Mouse (Mus musculus) hindbrain, embryonic 14.5 days (tissue): ENCODE results near the gene Zbtb20. TPM values are rescaled to one million over a fixed set of nuclear protein-coding genes. Genes with fewer than 3 reads are reported as not detected.

Experiments used
- ATAC-seq: fragments of 200-750 bp; cut with Nextera tagmentation; 2 replicates; pipeline ENCODE4 v1.8.0; 2017; ENCODE audit warnings: moderate number of reproducible peaks, mild to moderate bottlenecking, moderate TSS enrichment, moderate library complexity; ENCODE audit not compliant: low FRiP score
- DNase-seq: peaks from one replicate; pipeline ENCODE4 v3.0.0-alpha.2; 2015; ENCODE audit warnings: low spot score
- H3K27ac ChIP-seq: fragments of 300-500 bp; sonication (generic); 2 replicates; pipeline ENCODE4 v1.5.1; 2014; ENCODE audit warnings: mild to moderate bottlenecking, moderate library complexity
- H3K27me3 ChIP-seq: fragments of 300-500 bp; sonication (generic); 2 replicates; pipeline ENCODE4 v1.6.1; 2014; ENCODE audit warnings: mild to moderate bottlenecking, low read length, mixed read lengths; ENCODE audit not compliant: control insufficient read depth, insufficient read depth
- H3K36me3 ChIP-seq: fragments of 300-500 bp; sonication (generic); replicated peaks from 2 replicates; pipeline ENCODE4 v1.6.1; 2014; ENCODE audit not compliant: control insufficient read depth, insufficient read depth
- H3K4me1 ChIP-seq: fragments of 300-500 bp; sonication (generic); replicated peaks from 2 replicates; pipeline ENCODE4 v1.6.1; 2014; ENCODE audit warnings: antibody characterized with exemption, low read length, mixed read lengths; ENCODE audit not compliant: control insufficient read depth, insufficient read depth
- H3K4me2 ChIP-seq: fragments of 300-500 bp; sonication (generic); replicated peaks from 2 replicates; pipeline ENCODE4 v1.6.1; 2014; ENCODE audit warnings: mild to moderate bottlenecking, moderate library complexity
- H3K4me3 ChIP-seq: fragments of 300-500 bp; sonication (generic); replicated peaks from 2 replicates; pipeline ENCODE4 v1.5.1; 2014; ENCODE audit warnings: mild to moderate bottlenecking, low read length
- H3K9ac ChIP-seq: fragments of 300-500 bp; sonication (generic); 2 replicates; pipeline ENCODE4 v1.6.1; 2014
- H3K9me3 ChIP-seq: fragments of 300-500 bp; sonication (generic); 2 replicates; pipeline ENCODE4 v1.6.1; 2016; ENCODE audit warnings: low read length; ENCODE audit not compliant: control insufficient read depth
- WGBS: fragments of 180-500 bp; shearing (Covaris S2); extraction: QIAGEN DNeasy Blood & Tissue Kit; methylation state at CpG from one replicate; pipeline ENCODE4 v1.1.7; 2014; 5-methylcytosine and 5-hydroxymethylcytosine counted together
- polyA plus RNA-seq: library from polyadenylated mRNA; unstranded; fragments of >200 nt; fragmentation: Nextera tagmentation; extraction: Ambion mirVana; gene quantifications from 2 replicates; pipeline ENCODE4 v1.2.1, GENCODE M21; 2014

Gene Zbtb20
- polyA plus RNA-seq, 1 experiment from 2014 or later = 49.7 TPM

- Histone ChIP-seq H3K9me3 (no peaks in the 10 kb centered on the region), H3K9ac (no peak overlapping the region), H3K4me3 (no peak overlapping the region), H3K4me2 (no peak overlapping the region), H3K27me3 (no peaks in the 10 kb centered on the region), H3K36me3 (no peaks in the 10 kb centered on the region), H3K4me1 (no peaks in the 10 kb centered on the region), H3K27ac (no peak overlapping the region)
- ATAC-seq (no peak), DNase-seq (no peak)
- 55% methylated on average over 5 of the region's 5 CpGs for WGBS
Observed at GRCm38 (mm10) chr16:43493596-43494385, 618.1 kb downstream of the Zbtb20 start.

GRCm38 (mm10) chr16:43495175-43495818, 619.6 kb downstream of the Zbtb20 start:
- H3K9me3 ChIP-seq = no peaks in the 10 kb centered on the region
- H3K27me3 ChIP-seq = no peaks in the 10 kb centered on the region
- no peak for DNase-seq
- H3K4me2 ChIP-seq = no peak overlapping the region
- no peaks in the 10 kb centered on the region for H3K4me1 ChIP-seq
- WGBS = 85% methylated on average over 9 of the region's 9 CpGs
- H3K27ac ChIP-seq = no peak overlapping the region
- H3K9ac ChIP-seq = no peak overlapping the region
- no peaks in the 10 kb centered on the region for H3K36me3 ChIP-seq
- no peak for ATAC-seq
- H3K4me3 ChIP-seq = no peak overlapping the region

GRCm38 (mm10) chr16:43497093-43497492, 621.4 kb downstream of the Zbtb20 start:
- Histone ChIP-seq H3K27me3 (no peaks in the 10 kb centered on the region), H3K36me3 (no peaks in the 10 kb centered on the region), H3K4me2 (no peak overlapping the region), H3K27ac (no peak overlapping the region), H3K4me3 (no peak overlapping the region), H3K4me1 (peaks cover 4% of the 10 kb centered on the region; the same call in 1 of the 2 replicates), H3K9ac (no peak overlapping the region), H3K9me3 (no peaks in the 10 kb centered on the region)
- ATAC-seq (no peak), DNase-seq (no peak)
- 76% methylated on average over 2 of the region's 2 CpGs for WGBS

- Histone ChIP-seq H3K4me3 (no peak overlapping the region), H3K27ac (no peak overlapping the region), H3K9me3 (no peaks in the 10 kb centered on the region), H3K4me2 (no peak overlapping the region), H3K4me1 (peaks cover 14% of the 10 kb centered on the region), H3K9ac (no peak overlapping the region), H3K27me3 (no peaks in the 10 kb centered on the region), H3K36me3 (no peaks in the 10 kb centered on the region)
- ATAC-seq (no peak), DNase-seq (no peak)
- 71% methylated on average over 8 of the region's 8 CpGs for WGBS
Observed at GRCm38 (mm10) chr16:43500132-43500853, 624.6 kb downstream of the Zbtb20 start.

GRCm38 (mm10) chr16:43501284-43501683, 625.6 kb downstream of the Zbtb20 start:
- no peak for DNase-seq
- Histone ChIP-seq H3K27ac (no peak overlapping the region), H3K27me3 (no peaks in the 10 kb centered on the region), H3K4me3 (no peak overlapping the region), H3K36me3 (no peaks in the 10 kb centered on the region), H3K9me3 (no peaks in the 10 kb centered on the region), H3K4me2 (no peak overlapping the region), H3K9ac (no peak overlapping the region), H3K4me1 (peaks cover 20% of the 10 kb centered on the region)
- WGBS = 53% methylated on average over 4 of the region's 4 CpGs
- no peak for ATAC-seq

- ATAC-seq (no peak), DNase-seq (peak; percentile 67)
- Histone ChIP-seq H3K36me3 (no peaks in the 10 kb centered on the region), H3K27me3 (no peaks in the 10 kb centered on the region), H3K4me3 (peak overlapping the region; percentile 53), H3K4me1 (peaks cover 27% of the 10 kb centered on the region), H3K27ac (peak overlapping the region; percentile 94), H3K4me2 (peak overlapping the region; percentile 73), H3K9ac (peak overlapping the region; percentile 79), H3K9me3 (no peaks in the 10 kb centered on the region)
- WGBS = 21% methylated on average over 12 of the region's 12 CpGs
Observed at GRCm38 (mm10) chr16:43502339-43503009, 626.8 kb downstream of the Zbtb20 start.

- Histone ChIP-seq H3K4me2 (peak overlapping the region; percentile 73), H3K36me3 (no peaks in the 10 kb centered on the region), H3K4me1 (peaks cover 33% of the 10 kb centered on the region), H3K27me3 (no peaks in the 10 kb centered on the region), H3K27ac (peak overlapping the region; percentile 94), H3K4me3 (peak overlapping the region; percentile 53), H3K9me3 (no peaks in the 10 kb centered on the region), H3K9ac (peak overlapping the region; percentile 79)
- peak; percentile 74 for DNase-seq
- peak; percentile 89 for ATAC-seq
- WGBS = 3% methylated on average over 13 of the region's 13 CpGs
Observed at GRCm38 (mm10) chr16:43503010-43503635, 627.4 kb downstream of the Zbtb20 start.

- Histone ChIP-seq H3K4me1 (peaks cover 38% of the 10 kb centered on the region), H3K36me3 (no peaks in the 10 kb centered on the region), H3K9ac (peak overlapping the region; percentile 79), H3K4me3 (peak overlapping the region; percentile 53), H3K27ac (peak overlapping the region; percentile 94), H3K4me2 (peak overlapping the region; percentile 73), H3K27me3 (no peaks in the 10 kb centered on the region), H3K9me3 (no peaks in the 10 kb centered on the region)
- peak; percentile 50 for DNase-seq
- 0% methylated on average over 5 of the region's 5 CpGs for WGBS
- peak; percentile 66 for ATAC-seq
Observed at GRCm38 (mm10) chr16:43503636-43504010, 627.9 kb downstream of the Zbtb20 start.
